Mouse (Mus musculus) midbrain, embryonic 10.5 days (tissue): ENCODE measurements around the gene St8sia2. TPM values are rescaled to one million over a fixed set of nuclear protein-coding genes. Genes with fewer than 3 reads are reported as not detected.
"Not testable (repeated sequence)": the region's sequence is repeated elsewhere in the genome, so short reads cannot be mapped to it uniquely, and the experiment has no call there.

Experiments used
- DNase-seq: peaks from one replicate; pipeline ENCODE4 v3.0.0-alpha.2; 2017; ENCODE audit warnings: low spot score
- H3K27ac ChIP-seq: fragments of 300-500 bp; sonication (generic); replicated peaks from 2 replicates; pipeline ENCODE4 v1.5.1; 2016; ENCODE audit warnings: mild to moderate bottlenecking
- H3K27me3 ChIP-seq: fragments of 300-500 bp; sonication (generic); 2 replicates; pipeline ENCODE4 v1.6.1; 2016; ENCODE audit warnings: low read depth, mild to moderate bottlenecking; ENCODE audit not compliant: poor library complexity, severe bottlenecking
- H3K36me3 ChIP-seq: fragments of 300-500 bp; sonication (generic); 2 replicates; pipeline ENCODE4 v1.6.1; 2016; ENCODE audit warnings: mild to moderate bottlenecking, moderate library complexity
- H3K4me1 ChIP-seq: fragments of 300-500 bp; sonication (generic); 2 replicates; pipeline ENCODE4 v1.6.1; 2016
- H3K4me3 ChIP-seq: fragments of 300-500 bp; sonication (generic); 2 replicates; pipeline ENCODE4 v1.5.1; 2016; ENCODE audit warnings: mild to moderate bottlenecking, moderate library complexity
- H3K9me3 ChIP-seq: fragments of 300-500 bp; sonication (generic); replicated peaks from 2 replicates; pipeline ENCODE4 v1.6.1; 2016; ENCODE audit warnings: mild to moderate bottlenecking
- whole genome bisulfite sequencing: fragments of 180-500 bp; shearing (Covaris S2); methylation state at CpG from one replicate; pipeline ENCODE4 v1.1.7; 2016; 5-methylcytosine and 5-hydroxymethylcytosine counted together
- polyA plus RNA-seq: library from polyadenylated mRNA; unstranded; fragments of >200 nt; fragmentation: Nextera tagmentation; extraction: Ambion mirVana; gene quantifications from 2 replicates; pipeline ENCODE4 v1.2.1, GENCODE M21; 2016

Gene St8sia2
- polyA plus RNA-seq, 1 experiment from 2014 or later, result 17.3 TPM

GRCm38 (mm10) chr7:74016613-74017012 lies 3.1 kb upstream of the St8sia2 start:
- Histone ChIP-seq H3K4me1 (peaks cover 17% of the 10 kb centered on the region), H3K27ac (no peak overlapping the region), H3K36me3 (no peaks in the 10 kb centered on the region), H3K9me3 (no peaks in the 10 kb centered on the region), H3K27me3 (peaks cover 30% of the 10 kb centered on the region), H3K4me3 (no peak overlapping the region)
- no peak for DNase-seq
- 79% methylated on average over 2 of the region's 2 CpGs for WGBS

- H3K4me3 ChIP-seq, result peak overlapping the region; percentile 68
- DNase-seq, result no peak
- WGBS, result under 1% methylated on average over 58 of the region's 70 CpGs
- H3K4me1 ChIP-seq, result peaks cover 44% of the 10 kb centered on the region
- H3K36me3 ChIP-seq, result no peaks in the 10 kb centered on the region
- H3K27ac ChIP-seq, result peak overlapping the region; percentile 97
- no peaks in the 10 kb centered on the region for H3K9me3 ChIP-seq
- H3K27me3 ChIP-seq, result peaks cover 43% of the 10 kb centered on the region
Observed at GRCm38 (mm10) chr7:74012858-74013600, 461 bp downstream of the St8sia2 start.

DNA sequence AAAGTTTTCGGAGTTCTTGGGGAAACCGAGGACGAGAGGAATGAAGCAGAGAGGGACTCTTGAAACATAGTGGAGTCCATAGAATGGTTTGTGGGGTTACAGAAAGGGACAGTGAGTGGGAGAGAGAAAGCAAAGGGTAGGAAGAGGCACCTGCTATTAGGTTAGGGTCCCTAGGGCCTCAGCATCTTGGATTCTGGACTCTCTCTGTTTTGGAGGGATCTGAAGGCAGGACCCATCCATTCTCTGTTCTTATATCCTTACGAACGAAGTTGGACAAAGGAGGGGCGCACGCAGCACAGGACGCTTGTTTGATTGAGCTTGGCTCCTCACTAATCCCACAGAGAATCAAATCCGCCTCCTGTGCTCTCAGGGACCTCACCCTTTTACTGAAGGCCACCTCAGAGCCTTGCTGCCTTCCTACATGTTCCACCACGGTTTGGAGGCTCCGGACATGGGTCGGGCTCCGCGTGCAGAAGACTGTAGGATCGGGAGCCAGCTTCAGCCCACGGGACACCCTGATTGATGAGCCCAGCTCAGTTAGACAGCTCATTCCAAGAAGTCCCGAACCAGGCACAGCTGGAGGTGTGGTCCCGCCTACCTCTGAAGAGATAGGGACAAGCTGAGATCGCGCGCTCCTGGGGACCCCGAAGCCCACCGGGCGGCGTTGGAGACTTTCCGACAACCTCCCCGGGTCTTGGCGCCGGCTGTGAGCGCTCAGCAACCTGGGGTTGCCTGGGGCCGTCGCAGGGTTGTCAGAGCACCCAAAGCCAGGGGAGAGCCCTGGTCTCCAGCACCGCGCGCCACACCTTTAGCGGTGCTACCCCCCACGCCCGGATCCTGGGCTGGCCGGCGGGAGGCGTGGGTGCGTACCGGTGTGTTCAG lies 1.3 kb downstream of the St8sia2 start:
- Histone ChIP-seq H3K27ac (peak overlapping the region; percentile 97), H3K4me1 (peaks cover 52% of the 10 kb centered on the region), H3K36me3 (no peaks in the 10 kb centered on the region), H3K27me3 (peaks cover 43% of the 10 kb centered on the region), H3K4me3 (peak overlapping the region; percentile 68), H3K9me3 (no peaks in the 10 kb centered on the region)
- DNase-seq, result peak; percentile 72
- 4% methylated on average over 43 of the region's 43 CpGs for WGBS

GRCm38 (mm10) chr7:74008946-74009542 lies 4.4 kb downstream of the St8sia2 start:
- no peaks in the 10 kb centered on the region for H3K9me3 ChIP-seq
- WGBS, result 51% methylated on average over 7 of the region's 7 CpGs
- no peak for DNase-seq
- peaks cover 24% of the 10 kb centered on the region for H3K27me3 ChIP-seq
- H3K27ac ChIP-seq, result no peak overlapping the region
- H3K4me1 ChIP-seq, result peaks cover 75% of the 10 kb centered on the region
- H3K4me3 ChIP-seq, result no peak overlapping the region
- peaks cover 9% of the 10 kb centered on the region; the same call in 1 of the 2 replicates for H3K36me3 ChIP-seq

GRCm38 (mm10) chr7:74006775-74007371 lies 6.6 kb downstream of the St8sia2 start:
- H3K4me1 ChIP-seq, result peaks cover 66% of the 10 kb centered on the region
- DNase-seq, result peak; percentile 45
- H3K27ac ChIP-seq, result peak overlapping the region; percentile 76
- peaks cover 20% of the 10 kb centered on the region for H3K27me3 ChIP-seq
- peaks cover 12% of the 10 kb centered on the region; the same call in 1 of the 2 replicates for H3K36me3 ChIP-seq
- WGBS, result 8% methylated on average over 9 of the region's 9 CpGs
- H3K9me3 ChIP-seq, result no peaks in the 10 kb centered on the region
- peak overlapping the region; percentile 23; the same call in 1 of the 2 replicates for H3K4me3 ChIP-seq

GRCm38 (mm10) chr7:74006364-74006763 lies 7.1 kb downstream of the St8sia2 start:
- WGBS, result 4% methylated on average over 1 of the region's 1 CpGs
- no peaks in the 10 kb centered on the region for H3K9me3 ChIP-seq
- peak overlapping the region; percentile 76 for H3K27ac ChIP-seq
- no peak overlapping the region; the same call in 1 of the 2 replicates for H3K4me3 ChIP-seq
- DNase-seq, result no peak
- H3K27me3 ChIP-seq, result peaks cover 15% of the 10 kb centered on the region
- H3K36me3 ChIP-seq, result peaks cover 12% of the 10 kb centered on the region; the same call in 1 of the 2 replicates
- H3K4me1 ChIP-seq, result peaks cover 61% of the 10 kb centered on the region

GRCm38 (mm10) chr7:74000743-74001510 lies 12.6 kb downstream of the St8sia2 start:
- 90% methylated on average over 12 of the region's 12 CpGs for WGBS
- no peak overlapping the region for H3K4me3 ChIP-seq
- H3K27me3 ChIP-seq, result no peaks in the 10 kb centered on the region
- peaks cover 22% of the 10 kb centered on the region; the same call in 1 of the 2 replicates for H3K36me3 ChIP-seq
- H3K4me1 ChIP-seq, result peaks cover 15% of the 10 kb centered on the region
- DNase-seq, result no peak
- H3K9me3 ChIP-seq, result no peaks in the 10 kb centered on the region
- no peak overlapping the region for H3K27ac ChIP-seq

DNA sequence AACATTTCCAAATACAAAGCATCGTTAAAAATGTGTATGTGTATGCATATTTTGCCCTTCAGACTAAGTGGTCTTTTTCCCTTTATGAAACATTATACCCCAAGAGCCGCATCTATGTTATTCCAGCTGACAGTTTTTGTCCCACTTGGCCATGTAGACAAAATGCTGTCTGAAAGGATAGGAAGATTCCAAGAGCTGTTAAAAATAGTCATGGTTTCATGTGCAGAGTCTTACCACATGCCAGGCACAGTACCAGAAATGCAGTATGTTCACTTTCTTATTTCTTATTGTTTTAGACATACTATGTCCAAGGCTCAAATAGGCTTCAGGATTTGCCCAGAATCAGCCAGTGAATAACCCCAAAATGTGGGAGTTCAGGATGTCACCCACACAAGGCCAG lies 24.1 kb downstream of the St8sia2 start:
- Histone ChIP-seq H3K27me3 (no peaks in the 10 kb centered on the region), H3K9me3 (no peaks in the 10 kb centered on the region; the same call in 1 of the 2 replicates), H3K36me3 (peaks cover 30% of the 10 kb centered on the region; the same call in 1 of the 2 replicates), H3K4me1 (no peaks in the 10 kb centered on the region), H3K4me3 (no peak overlapping the region), H3K27ac (no peak overlapping the region)
- WGBS, result 93% methylated on average over 2 of the region's 2 CpGs
- DNase-seq, result no peak

DNA sequence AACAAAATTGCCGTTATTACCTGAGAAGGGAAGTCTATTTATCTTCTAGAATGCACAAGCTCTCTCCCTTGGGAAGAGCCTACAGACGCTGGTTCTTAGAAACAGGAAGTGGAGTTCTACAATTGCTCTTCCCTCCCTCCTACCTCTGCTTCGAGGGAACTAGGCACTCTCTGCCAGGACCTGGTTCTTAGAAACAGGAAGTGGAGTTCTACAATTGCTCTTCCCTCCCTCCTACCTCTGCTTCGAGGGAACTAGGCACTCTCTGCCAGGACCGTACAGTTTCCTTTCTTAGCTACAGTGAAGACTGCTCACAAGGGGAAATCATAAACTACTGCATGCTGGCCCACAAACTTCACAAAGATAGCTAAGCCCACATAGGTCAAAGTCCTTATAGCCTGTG lies 41.3 kb downstream of the St8sia2 start:
- H3K27ac ChIP-seq, H3K27me3 ChIP-seq, H3K4me3 ChIP-seq, H3K4me1 ChIP-seq, H3K9me3 ChIP-seq, DNase-seq: not testable (repeated sequence)
- peaks cover 68% of the 10 kb centered on the region for H3K36me3 ChIP-seq
- 86% methylated on average over 5 of the region's 5 CpGs for WGBS

- Histone ChIP-seq H3K4me1 (no peaks in the 10 kb centered on the region), H3K27ac (no peak overlapping the region), H3K36me3 (peaks cover 91% of the 10 kb centered on the region), H3K27me3 (no peaks in the 10 kb centered on the region), H3K4me3 (no peak overlapping the region), H3K9me3 (no peaks in the 10 kb centered on the region)
- WGBS, result 92% methylated on average over 3 of the region's 3 CpGs
- DNase-seq, result no peak
Observed at GRCm38 (mm10) chr7:73965164-73965563, 48.3 kb downstream of the St8sia2 start.

GRCm38 (mm10) chr7:73962431-73962830 lies 51.1 kb downstream of the St8sia2 start:
- WGBS, result 87% methylated on average over 5 of the region's 5 CpGs
- H3K4me1 ChIP-seq, result no peaks in the 10 kb centered on the region
- H3K36me3 ChIP-seq, result peaks cover 98% of the 10 kb centered on the region

More at GRCm38 (mm10) chr7:73962431-73962830, 51.1 kb downstream of the St8sia2 start:
- Histone ChIP-seq H3K4me3 (no peak overlapping the region), H3K27ac (no peak overlapping the region), H3K27me3 (no peaks in the 10 kb centered on the region), H3K9me3 (no peaks in the 10 kb centered on the region)
- no peak for DNase-seq
